Mouse (Mus musculus) spleen, embryonic (tissue): Measurements from ENCODE around the gene Sult3a1.
"Not testable (repeated sequence)": the region's sequence is repeated elsewhere in the genome, so short reads cannot be mapped to it uniquely, and the experiment has no call there.

Experiments
- CTCF ChIA-PET: fragments of 350-600 bp; sonication (Branson Sonifier 250); formaldehyde crosslinking; loops from one replicate; lab custom pipeline; 2022; lab: Charles Lee

Gene Sult3a1

GRCm38 (mm10) chr10:33857421-33857820 is at the start of gene Sult3a1:
TSS of gene Sult3a1 (plus strand) at chr10:33857721.
- CTCF ChIA-PET, result no interaction called here

- CTCF ChIA-PET, result no interaction called here
Measured at GRCm38 (mm10) chr10:33811807-33812206, 45.7 kb upstream of the Sult3a1 start.

GRCm38 (mm10) chr10:33814266-33814665 is 43.3 kb upstream of the Sult3a1 start:
- CTCF ChIA-PET, result no interaction called here

- CTCF ChIA-PET, result no interaction called here
Measured at GRCm38 (mm10) chr10:33816923-33817322, 40.6 kb upstream of the Sult3a1 start.

GRCm38 (mm10) chr10:33820892-33821291 is 36.6 kb upstream of the Sult3a1 start:
- CTCF ChIA-PET, result no interaction called here

GRCm38 (mm10) chr10:33865994-33866393 is 8.5 kb downstream of the Sult3a1 start:
- CTCF ChIA-PET, result no interaction called here

GRCm38 (mm10) chr10:33870441-33870840 is 12.9 kb downstream of the Sult3a1 start:
- CTCF ChIA-PET, result no interaction called here

GRCm38 (mm10) chr10:33872672-33873398 is 15.3 kb downstream of the Sult3a1 start:
- CTCF ChIA-PET, result interaction anchor here (0.9 kb wide), 1 partner anchor 10 kb away, joined by 3 read pairs; no protein-coding TSS in a partner anchor

GRCm38 (mm10) chr10:33882411-33882810 is 24.9 kb downstream of the Sult3a1 start:
- CTCF ChIA-PET, result interaction anchor here (0.6 kb wide), 1 partner anchor 9 kb away, joined by 3 read pairs; no protein-coding TSS in a partner anchor

GRCm38 (mm10) chr10:33901520-33901919 is 44.0 kb downstream of the Sult3a1 start:
- CTCF ChIA-PET, result not testable (repeated sequence)

GRCm38 (mm10) chr10:33904530-33905481 is 47.3 kb downstream of the Sult3a1 start, which contains the start of gene Rsph4a:
TSS of gene Rsph4a (plus strand) at chr10:33905111.
- CTCF ChIA-PET, result no interaction called here

GRCm38 (mm10) chr10:33905489-33905888 is 48.0 kb downstream of the Sult3a1 start:
- CTCF ChIA-PET, result no interaction called here
